Mouse (Mus musculus) midbrain, embryonic 16.5 days (tissue): ENCODE measurements at regions not wholly inside any gene's neighbourhood (a gene's known extent, or its start where the extent isn't known, plus 50 kb on each side); places are given as distances from the start of the nearest gene placed in this dataset.

Experiments
- ATAC-seq: fragments of 200-750 bp; cut with Nextera tagmentation; 2 replicates; pipeline ENCODE4 v1.8.0; 2017; ENCODE audit warnings: moderate TSS enrichment
- H3K27ac ChIP-seq: fragments of 300-500 bp; sonication (generic); 2 replicates; pipeline ENCODE4 v1.5.1; 2014; ENCODE audit warnings: mild to moderate bottlenecking, low read length, mixed read lengths
- H3K27me3 ChIP-seq: fragments of 300-500 bp; sonication (generic); 2 replicates; pipeline ENCODE4 v1.6.1; 2014; ENCODE audit warnings: low read depth, low read length, mixed read lengths; ENCODE audit not compliant: control insufficient read depth, insufficient read depth
- H3K36me3 ChIP-seq: fragments of 300-500 bp; sonication (generic); 2 replicates; pipeline ENCODE4 v1.6.1; 2014; ENCODE audit warnings: mild to moderate bottlenecking, low read length, moderate library complexity, mixed read lengths; ENCODE audit not compliant: control insufficient read depth, insufficient read depth
- H3K4me1 ChIP-seq: fragments of 300-500 bp; sonication (generic); 2 replicates; pipeline ENCODE4 v1.6.1; 2014; ENCODE audit warnings: mild to moderate bottlenecking, low read length, mixed read lengths; ENCODE audit not compliant: control insufficient read depth, insufficient read depth
- H3K4me2 ChIP-seq: fragments of 300-500 bp; sonication (generic); 2 replicates; pipeline ENCODE4 v1.6.1; 2014; ENCODE audit warnings: mild to moderate bottlenecking, low read length, mixed read lengths
- H3K4me3 ChIP-seq: fragments of 300-500 bp; sonication (generic); 2 replicates; pipeline ENCODE4 v1.5.1; 2014; ENCODE audit warnings: low read depth, mild to moderate bottlenecking, low read length, moderate library complexity, mixed read lengths
- H3K9ac ChIP-seq: fragments of 300-500 bp; sonication (generic); 2 replicates; pipeline ENCODE4 v1.6.1; 2014; ENCODE audit warnings: low read depth, low read length, mixed read lengths
- H3K9me3 ChIP-seq: fragments of 300-500 bp; sonication (generic); replicated peaks from 2 replicates; pipeline ENCODE4 v1.6.1; 2014; ENCODE audit warnings: mild to moderate bottlenecking, low read length, mixed read lengths; ENCODE audit not compliant: control insufficient read depth, poor library complexity, severe bottlenecking
- WGBS: fragments of 180-500 bp; shearing (Covaris S2); extraction: QIAGEN DNeasy Blood & Tissue Kit; methylation state at CpG from one replicate; pipeline ENCODE4 v1.1.7; 2014; 5-methylcytosine and 5-hydroxymethylcytosine counted together

GRCm38 (mm10) chr14:103911707-103912106, 67.5 kb upstream of the Ednrb start:
- H3K27ac ChIP-seq: peak overlapping the region; percentile 42; the same call in 1 of the 2 replicates
- ATAC-seq: no peak
- no peak overlapping the region for H3K4me3 ChIP-seq
- H3K4me2 ChIP-seq: no peak overlapping the region
- no peak overlapping the region for H3K9ac ChIP-seq
- no peaks in the 10 kb centered on the region for H3K9me3 ChIP-seq
- 72% methylated on average over 4 of the region's 4 CpGs for WGBS
- no peaks in the 10 kb centered on the region for H3K36me3 ChIP-seq
- no peaks in the 10 kb centered on the region for H3K27me3 ChIP-seq
- 0 out of 2 replicates have a peak, but pooled peaks cover 6% of the 10 kb centered on the region for H3K4me1 ChIP-seq

GRCm38 (mm10) chr14:103911280-103911679, 67.1 kb upstream of the Ednrb start:
- Histone ChIP-seq H3K27ac (no peak overlapping the region), H3K36me3 (no peaks in the 10 kb centered on the region), H3K9me3 (no peaks in the 10 kb centered on the region), H3K4me2 (no peak overlapping the region), H3K4me1 (0 out of 2 replicates have a peak, but pooled peaks cover 6% of the 10 kb centered on the region), H3K4me3 (no peak overlapping the region), H3K27me3 (no peaks in the 10 kb centered on the region), H3K9ac (no peak overlapping the region)
- peak; percentile 87 for ATAC-seq
- WGBS: 86% methylated on average over 1 of the region's 1 CpGs

GRCm38 (mm10) chr14:103906417-103907070, 62.3 kb upstream of the Ednrb start:
- Histone ChIP-seq H3K4me2 (no peak overlapping the region), H3K27ac (no peak overlapping the region), H3K9me3 (no peaks in the 10 kb centered on the region), H3K4me1 (0 out of 2 replicates have a peak, but pooled peaks cover 4% of the 10 kb centered on the region), H3K9ac (no peak overlapping the region), H3K27me3 (no peaks in the 10 kb centered on the region), H3K36me3 (no peaks in the 10 kb centered on the region), H3K4me3 (no peak overlapping the region)
- whole genome bisulfite sequencing: 39% methylated on average over 2 of the region's 2 CpGs
- ATAC-seq: no peak

- no peaks in the 10 kb centered on the region for H3K9me3 ChIP-seq
- ATAC-seq: no peak
- no peaks in the 10 kb centered on the region for H3K36me3 ChIP-seq
- no peak overlapping the region for H3K4me3 ChIP-seq
- H3K27ac ChIP-seq: no peak overlapping the region
- no peak overlapping the region for H3K9ac ChIP-seq
- no peaks in the 10 kb centered on the region for H3K27me3 ChIP-seq
- H3K4me1 ChIP-seq: peaks cover 12% of the 10 kb centered on the region
- WGBS: 62% methylated on average over 2 of the region's 2 CpGs
- H3K4me2 ChIP-seq: no peak overlapping the region
Measured at GRCm38 (mm10) chr14:103900817-103901216, 56.6 kb upstream of the Ednrb start.

GRCm38 (mm10) chr14:103899111-103899814, 55.1 kb upstream of the Ednrb start:
- Histone ChIP-seq H3K4me1 (peaks cover 12% of the 10 kb centered on the region), H3K27me3 (no peaks in the 10 kb centered on the region), H3K4me3 (peak overlapping the region; percentile 37), H3K4me2 (peak overlapping the region; percentile 73), H3K36me3 (no peaks in the 10 kb centered on the region), H3K9ac (peak overlapping the region; percentile 53), H3K27ac (peak overlapping the region; percentile 73), H3K9me3 (no peaks in the 10 kb centered on the region)
- ATAC-seq: peak; percentile 91
- WGBS: 3% methylated on average over 22 of the region's 22 CpGs

- peak overlapping the region; percentile 73 for H3K4me2 ChIP-seq
- H3K9ac ChIP-seq: 0 out of 2 replicates have a peak overlapping the region, but pooled peaks have one; percentile 53
- H3K36me3 ChIP-seq: no peaks in the 10 kb centered on the region
- peak overlapping the region; percentile 37 for H3K4me3 ChIP-seq
- 4% methylated on average over 9 of the region's 9 CpGs for WGBS
- H3K27ac ChIP-seq: peak overlapping the region; percentile 73
- no peaks in the 10 kb centered on the region for H3K27me3 ChIP-seq
- H3K4me1 ChIP-seq: peaks cover 12% of the 10 kb centered on the region
- ATAC-seq: peak; percentile 84
- no peaks in the 10 kb centered on the region for H3K9me3 ChIP-seq
Measured at GRCm38 (mm10) chr14:103898689-103899088, 54.5 kb upstream of the Ednrb start.

- ATAC-seq: no peak
- no peak overlapping the region for H3K27ac ChIP-seq
- H3K9me3 ChIP-seq: no peaks in the 10 kb centered on the region
- H3K4me2 ChIP-seq: no peak overlapping the region
- H3K36me3 ChIP-seq: no peaks in the 10 kb centered on the region
- H3K9ac ChIP-seq: no peak overlapping the region
- H3K4me3 ChIP-seq: no peak overlapping the region
- 96% methylated on average over 7 of the region's 7 CpGs for WGBS
- H3K27me3 ChIP-seq: no peaks in the 10 kb centered on the region
- peaks cover 12% of the 10 kb centered on the region for H3K4me1 ChIP-seq
Measured at GRCm38 (mm10) chr14:103895261-103895660, 51.1 kb upstream of the Ednrb start.
